Mouse (Mus musculus): ENCODE data around the gene Wnt7a. TPM values are rescaled to one million over a fixed set of nuclear protein-coding genes. Genes with fewer than 3 reads are reported as not detected.

The Wnt7a gene
- total RNA-seq, 1 experiment from 2014 or later: not detected

DNA sequence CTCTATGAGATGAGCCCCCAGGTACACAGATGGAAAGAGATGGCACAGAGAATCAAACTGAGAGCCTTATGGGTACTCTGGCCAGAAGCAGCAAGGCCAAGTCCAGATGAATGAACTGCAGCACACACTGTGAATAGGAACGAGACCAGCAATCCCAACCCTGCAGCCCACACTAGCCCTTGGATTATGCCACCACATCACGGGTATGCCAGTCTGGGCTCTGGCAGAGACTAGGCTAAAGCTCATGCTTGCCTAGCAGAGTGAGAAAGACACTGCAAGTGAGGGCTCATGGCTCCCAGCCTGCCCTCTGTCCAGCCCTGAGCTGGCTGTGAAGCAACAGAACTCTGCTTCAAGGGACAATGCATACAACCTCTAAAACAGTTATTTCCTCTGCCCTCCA lies 26.7 kb downstream of the Wnt7a start:
- DNase-seq: no peak

DNA sequence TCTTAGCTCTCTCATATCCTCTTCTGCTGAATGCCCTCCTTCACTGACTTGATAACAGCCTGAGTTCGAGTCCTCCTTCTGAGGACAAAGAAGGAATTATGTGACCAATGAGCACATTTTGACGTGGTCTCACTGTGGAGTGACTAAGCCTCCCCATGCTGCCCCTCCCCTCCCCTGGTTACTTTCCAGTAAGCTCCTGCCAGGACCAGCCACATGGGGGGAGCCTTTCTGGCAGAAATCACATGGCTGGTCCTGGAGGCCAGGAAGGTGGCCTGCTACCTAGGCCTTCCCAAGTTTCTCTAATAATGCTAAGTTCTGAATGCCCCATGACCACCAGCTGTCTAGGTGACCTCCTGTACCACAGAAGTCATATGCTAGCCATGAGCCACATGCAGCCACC lies 27.3 kb downstream of the Wnt7a start:
- no peak for DNase-seq

DNA sequence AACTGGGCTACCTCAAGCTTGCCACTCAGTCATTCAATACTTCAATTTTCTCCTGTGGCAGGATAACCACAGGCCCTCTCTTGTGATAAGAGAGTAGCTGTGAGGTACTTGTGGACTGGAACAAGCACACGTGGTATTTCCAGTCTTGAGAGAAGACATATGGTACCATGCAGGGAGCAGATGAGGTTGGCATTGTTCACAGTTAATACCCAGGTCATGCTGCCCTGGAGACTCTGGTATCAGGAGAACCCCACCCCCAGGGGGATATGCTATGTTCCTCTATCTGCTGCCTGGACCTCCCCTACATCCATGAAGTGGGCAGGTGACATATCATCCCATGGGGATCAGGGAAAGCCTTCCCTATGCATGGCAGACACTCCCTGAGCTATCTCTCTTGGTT lies 27.9 kb downstream of the Wnt7a start:
- DNase-seq: no peak

DNA sequence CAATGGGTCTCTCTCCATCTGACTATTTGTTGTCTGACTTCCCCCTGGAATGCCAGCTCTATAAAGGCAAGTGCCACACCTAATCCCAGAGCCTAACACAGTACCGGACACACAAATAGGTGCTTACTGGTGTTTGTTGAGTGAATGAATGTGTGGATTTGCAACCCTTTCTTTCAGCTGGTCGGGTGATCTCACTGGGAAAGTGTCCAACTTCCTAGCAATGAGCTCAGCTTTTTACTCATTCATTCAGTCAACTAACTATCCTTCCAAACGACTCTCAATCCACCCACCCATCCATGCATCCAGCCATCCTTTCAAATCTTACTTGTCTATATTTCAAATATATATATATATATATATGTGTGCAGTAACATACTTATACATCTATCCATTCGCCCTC lies 31.3 kb downstream of the Wnt7a start:
- no peak for DNase-seq

DNA sequence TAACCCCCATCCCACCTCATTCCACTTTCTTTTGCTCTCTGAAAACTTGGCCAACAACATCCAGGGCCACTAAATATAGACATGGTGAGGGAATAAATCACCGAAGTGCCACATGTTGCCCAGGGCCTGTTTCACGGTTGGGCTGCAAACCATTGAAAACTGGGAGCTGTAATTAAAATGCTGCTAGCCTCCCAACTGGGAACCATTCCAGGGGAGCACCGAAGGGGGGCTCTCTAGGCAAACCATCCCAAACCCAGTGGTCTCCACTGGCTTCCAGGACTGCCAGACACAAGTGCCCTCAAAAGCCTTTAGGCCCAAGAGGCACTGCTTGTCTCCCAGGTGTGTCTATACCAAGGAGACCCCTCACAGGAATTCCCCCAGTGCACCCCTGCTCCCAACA lies 31.9 kb downstream of the Wnt7a start:
- DNase-seq: no peak

DNA sequence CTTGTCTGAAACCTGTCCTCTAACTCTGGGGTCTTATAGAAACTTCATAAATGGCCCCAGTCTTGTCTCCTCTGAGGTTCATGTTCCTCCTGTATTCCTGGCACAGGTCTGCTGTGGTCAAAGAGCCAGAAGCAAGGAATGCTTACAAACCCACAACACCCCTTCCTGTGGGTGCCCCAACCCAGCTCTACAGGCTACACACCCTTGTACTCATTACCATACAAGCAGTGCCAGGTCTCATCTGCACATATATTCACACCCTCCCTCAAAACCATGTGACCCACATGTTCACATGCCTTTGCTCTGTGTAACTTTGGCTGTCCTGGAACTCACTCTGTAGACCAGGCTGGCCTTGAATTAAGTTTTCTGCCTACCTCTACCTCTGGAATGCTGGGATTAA lies 38.2 kb downstream of the Wnt7a start:
- no peak for DNase-seq

DNA sequence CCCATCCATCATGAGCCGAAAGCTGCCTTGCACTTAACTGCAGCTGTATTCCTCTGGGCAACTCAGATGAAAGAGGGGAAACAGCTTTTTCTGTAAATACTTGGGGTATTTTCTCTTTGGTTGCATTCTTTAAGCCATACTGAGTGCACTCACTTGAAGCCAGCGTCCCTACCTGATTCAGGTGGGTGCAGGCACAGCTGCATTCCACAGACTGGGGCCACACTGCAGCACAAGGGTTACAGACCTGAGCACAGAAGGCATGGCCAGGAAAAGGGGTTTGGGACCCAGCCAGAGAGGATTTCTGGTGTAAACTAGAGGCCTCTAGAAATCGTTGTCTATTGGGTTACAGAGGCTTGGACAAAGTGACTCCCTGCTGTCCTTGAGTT lies 38.6 kb downstream of the Wnt7a start:
- DNase-seq: no peak

DNA sequence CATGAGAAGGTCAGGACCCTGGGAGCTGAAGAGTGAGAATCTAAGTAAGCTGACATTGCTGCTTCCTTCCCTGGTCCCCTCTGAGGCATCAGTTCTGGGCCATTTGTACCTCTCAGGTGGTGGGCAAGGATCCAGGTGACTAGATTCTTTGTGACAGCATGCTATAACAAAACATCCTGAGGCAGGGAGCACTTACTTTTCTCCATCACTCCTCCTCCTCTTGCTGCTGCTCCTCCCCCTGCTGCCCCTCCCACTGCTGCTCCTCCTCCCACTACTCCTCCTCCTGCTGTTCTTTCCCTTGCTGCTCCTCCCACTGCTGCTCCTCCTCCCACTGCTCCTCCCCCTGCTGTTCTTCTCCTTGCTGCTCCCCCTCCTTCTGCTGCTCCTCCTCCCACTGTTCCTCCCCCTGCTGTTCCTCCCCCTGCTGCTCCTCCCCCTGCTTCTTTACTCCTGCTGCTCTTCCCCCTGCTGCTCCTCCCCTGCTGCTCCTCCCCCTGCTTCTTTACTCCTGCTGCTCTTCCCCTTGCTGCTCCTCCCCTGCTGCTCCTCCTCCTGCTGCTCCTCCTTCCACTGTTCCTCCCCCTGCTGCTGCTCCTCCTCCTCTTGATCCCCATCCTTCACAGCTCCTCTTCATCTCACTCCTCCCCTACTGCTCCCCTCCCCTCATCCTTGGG lies 39.1 kb downstream of the Wnt7a start:
- DNase-seq: no peak

DNA sequence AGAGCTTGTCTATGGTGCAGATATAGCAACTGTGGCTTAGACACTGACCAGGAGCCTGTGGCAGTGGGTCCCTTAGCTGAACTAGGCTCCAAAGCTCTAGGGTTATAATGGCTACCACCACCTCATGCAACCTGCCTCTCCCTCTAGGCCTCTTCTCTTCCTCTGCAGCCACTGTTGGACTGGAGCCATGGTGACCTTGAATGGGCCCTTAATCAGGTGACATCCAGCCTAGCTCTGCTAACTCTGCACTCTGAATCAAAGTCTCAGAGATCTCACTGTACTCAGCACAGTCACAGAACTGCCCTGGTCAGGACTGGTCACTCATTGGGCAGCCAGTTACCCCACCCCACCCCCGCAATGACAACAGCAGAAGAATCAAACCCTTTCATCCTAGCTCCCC lies 44.4 kb downstream of the Wnt7a start:
- DNase-seq: peak; percentile 70

DNA sequence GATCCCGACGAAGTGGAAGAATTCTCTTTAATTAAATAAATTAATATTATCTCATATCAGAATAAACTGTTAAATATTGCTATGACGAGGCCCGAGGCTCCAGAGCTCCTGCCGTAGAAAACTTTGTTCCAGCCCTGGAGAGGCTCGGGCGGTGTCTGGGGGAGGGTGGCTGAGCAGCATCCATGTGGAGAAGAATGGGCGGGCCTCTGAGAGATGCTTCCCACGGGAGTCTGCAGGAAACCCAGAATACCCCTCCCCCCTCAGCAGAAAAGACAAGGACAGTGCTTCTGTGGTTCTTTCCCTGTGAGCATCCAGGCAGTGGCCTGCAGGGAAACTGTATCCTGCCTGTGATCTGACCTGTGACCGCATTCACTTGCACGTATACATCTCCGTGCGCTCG lies 45.7 kb downstream of the Wnt7a start:
- no peak for DNase-seq

DNA sequence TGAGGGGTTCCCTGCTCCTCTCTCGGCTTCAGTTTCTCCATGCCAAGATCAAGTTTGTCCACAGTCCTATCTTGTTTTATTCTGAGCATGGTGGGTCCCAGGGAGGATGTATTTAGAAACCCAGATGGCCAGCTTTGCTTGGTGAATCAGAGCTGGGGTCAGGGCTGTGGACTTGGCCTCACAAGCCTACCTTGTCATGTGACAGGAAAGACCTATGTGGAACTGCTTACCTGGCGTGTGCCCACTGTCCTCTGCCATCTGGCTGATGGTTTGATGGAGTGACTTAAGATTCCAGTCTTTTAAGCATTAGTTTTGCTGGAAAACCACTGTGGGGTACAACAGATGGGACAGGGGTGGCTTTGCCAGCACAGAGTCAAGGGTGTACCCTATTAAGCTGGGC lies 48.4 kb downstream of the Wnt7a start:
- DNase-seq: no peak

DNA sequence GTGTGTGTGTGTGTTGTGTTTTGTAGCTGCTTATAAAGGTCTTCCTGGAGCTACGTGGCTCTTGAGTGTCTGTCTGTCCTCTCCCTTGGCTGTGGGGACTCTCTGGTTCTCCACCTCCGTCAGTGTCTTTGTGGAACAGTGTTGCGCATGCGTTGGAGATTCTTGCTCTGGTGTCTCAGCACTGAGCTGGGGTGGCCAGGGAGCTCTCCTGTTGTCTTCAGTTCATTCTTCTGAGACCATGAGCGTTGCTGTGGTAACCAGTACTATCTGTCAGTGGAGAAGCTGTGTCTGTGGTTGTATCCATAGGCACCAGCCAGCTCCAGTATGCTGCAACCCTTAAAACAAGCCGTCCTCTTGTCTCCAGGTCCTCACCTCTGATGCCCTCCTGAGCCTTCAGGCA lies 50.2 kb downstream of the Wnt7a start:
- no peak for DNase-seq

DNA sequence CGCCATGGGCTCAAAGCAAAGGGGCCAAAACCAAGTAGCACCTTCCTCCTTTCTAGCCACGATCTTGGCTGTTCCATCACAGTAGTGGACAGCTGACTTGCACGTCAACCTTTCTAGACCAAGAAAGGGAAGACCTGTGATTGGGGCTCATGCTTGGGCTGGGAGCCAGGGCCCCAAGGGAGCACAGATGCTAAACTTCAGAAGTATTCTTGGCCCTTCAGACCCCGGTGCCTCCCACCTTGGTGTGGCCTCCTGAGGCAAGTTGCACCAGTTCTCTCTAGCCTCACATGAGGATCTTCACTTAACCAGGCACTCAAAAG lies 50.8 kb downstream of the Wnt7a start:
- no peak for DNase-seq

DNA sequence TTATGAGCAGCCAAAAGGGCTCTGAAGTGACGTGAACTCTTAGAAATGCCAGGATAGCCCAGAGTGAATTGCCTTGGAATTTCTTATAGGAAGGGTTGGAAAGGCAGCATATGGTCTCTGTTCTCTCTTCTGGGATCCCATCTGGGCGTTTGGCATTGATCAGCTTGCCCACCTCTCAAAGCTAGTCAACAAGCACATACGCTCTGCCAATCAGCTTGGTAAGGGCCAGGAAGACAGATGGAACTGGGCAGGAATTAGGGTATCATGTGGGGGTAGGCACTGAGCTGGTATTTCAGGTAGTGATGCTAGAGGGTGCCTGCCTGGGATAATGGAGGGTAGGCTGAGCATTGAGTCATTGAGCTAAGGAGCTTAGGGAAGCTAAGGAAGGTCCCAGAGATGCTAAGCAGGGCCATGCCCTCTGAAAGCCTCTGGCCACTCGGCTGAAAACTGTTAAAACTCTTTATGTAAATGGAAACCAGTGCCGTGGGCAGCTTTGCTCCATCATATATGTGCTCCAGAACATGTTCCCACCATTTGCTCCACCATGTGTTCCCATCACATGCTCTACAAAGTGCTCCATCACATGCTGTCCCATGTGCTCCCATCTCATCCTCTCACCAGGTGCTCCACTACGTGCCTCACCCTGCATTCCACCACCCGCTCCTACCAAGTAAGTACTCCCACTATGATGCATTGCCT lies 51.3 kb downstream of the Wnt7a start:
- no peak for DNase-seq

DNA sequence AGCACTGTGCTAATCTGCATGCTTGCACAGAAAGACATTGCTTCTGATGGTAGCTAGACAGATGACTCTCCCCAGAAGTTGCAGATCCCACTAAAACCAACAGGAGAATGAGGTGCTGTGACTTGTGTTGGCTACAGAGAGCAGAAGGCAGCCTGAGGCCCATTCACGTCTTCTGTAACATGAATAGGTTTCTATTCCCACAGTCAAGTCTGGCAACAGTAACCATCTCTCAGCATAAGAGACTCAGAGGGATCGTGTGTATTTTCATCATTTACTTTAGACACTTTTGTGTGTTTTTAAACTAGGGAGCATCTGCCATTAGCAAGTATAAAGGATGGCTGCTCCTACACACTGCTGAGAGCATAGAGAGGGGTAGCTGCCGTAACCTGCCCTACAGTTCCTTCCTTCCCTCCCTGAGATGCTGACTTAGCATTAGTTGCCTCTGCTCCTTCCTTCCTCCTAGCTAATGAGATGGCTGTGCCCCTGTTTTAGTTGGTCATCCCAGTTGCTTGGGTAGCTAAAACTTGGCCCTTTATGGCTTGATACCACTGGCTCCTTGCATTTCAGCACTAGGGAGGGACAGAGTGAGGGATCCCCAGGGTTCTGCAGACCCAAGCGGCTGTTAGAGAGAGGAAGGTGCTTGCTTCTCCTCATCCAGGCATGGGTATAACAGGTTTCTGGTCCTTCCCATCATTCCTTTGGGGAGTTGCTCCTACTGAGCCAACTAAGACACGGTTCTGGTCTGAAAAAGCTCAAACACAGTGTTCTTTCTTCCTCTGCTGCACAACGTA lies 52.1 kb downstream of the Wnt7a start:
- no peak for DNase-seq

DNA sequence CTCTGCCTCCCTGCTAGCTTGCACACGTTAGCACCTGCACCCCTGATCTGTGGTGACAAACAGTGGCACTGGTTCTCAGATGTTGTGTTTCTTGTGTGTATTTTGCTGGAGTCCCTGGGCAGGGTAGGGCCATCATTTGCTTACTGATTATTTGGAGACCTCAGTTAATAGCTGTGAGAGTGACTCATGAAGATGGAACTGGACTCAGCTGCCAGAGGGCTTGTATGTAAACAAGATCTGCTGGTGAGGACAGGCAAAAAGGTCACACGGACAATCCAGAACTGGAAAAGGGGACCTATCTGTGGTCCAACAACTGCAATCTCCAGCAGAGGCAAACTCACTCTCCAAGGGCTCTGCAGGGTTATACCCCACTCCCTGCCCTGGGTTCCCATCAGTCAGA lies 52.8 kb downstream of the Wnt7a start:
- DNase-seq: no peak

DNA sequence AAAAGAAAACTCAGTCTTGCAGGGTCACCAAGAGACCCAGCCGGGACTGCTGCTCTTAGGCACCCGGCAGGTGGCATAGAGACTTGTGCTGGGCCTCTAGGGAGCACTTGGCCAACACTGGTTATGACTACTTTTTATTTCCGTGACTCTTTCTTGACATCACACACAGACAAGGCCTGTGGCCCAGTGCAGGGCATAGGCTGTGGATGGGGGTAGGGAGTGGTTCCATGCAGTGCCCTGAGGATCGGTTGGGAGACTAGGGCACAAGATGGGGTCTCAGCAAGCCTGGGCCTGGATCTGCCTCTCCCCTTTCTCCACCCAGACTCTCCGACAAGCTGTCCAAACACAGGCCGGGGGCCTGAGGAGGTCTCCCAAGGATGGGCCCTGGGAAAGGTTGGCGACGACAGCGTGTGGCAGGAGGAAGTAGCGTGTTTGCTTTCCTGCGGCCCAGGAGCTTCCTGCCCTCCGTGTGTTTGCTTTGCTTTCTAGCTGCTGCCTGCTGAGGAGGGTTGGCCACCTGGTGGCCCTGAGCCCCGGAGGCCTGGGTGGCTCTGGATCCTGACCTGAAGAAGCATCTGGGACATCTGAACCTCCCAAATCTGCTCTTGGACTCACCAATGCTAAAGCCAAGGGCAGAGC lies 53.8 kb downstream of the Wnt7a start:
- DNase-seq: no peak

DNA sequence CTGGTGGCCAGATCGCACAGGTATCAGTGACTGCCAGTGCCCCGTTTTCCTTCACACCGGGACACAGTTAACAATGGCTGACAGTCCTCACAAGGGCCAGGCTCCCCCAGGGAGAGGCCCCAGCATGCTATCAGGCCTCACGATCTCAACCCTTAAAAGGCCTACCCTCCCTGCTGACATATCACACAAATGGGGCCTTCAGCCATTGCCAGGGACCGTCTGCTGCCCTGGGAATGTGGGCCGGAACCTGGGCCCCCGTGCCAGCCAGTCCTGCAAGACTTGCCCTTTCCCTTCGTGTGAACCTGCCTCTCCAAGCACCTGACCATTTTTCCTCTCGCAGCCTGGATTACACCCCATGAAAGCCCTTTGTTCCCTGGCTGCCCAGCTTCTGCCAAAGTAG lies 61.5 kb downstream of the Wnt7a start:
- DNase-seq: no peak

DNA sequence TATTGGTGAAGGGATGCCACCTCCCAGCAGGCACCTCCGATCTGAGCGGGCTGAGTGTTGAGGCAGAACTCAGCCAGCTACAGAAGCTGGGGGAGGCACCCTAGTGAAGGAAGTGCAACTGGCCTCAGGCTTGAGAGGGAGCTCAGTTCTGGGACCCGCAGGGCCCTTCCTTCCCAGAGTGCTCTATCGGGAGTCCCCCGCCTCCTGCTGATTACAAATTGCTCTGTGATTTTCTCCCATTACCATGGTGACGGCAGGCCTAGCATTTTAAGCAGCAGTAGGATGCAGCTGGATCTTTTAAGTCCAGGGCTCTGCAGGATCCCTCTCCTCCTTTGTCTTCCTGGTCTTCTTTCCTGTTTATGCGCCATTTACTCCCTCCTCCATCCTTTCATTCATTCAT lies 63.4 kb downstream of the Wnt7a start:
- no peak for DNase-seq

DNA sequence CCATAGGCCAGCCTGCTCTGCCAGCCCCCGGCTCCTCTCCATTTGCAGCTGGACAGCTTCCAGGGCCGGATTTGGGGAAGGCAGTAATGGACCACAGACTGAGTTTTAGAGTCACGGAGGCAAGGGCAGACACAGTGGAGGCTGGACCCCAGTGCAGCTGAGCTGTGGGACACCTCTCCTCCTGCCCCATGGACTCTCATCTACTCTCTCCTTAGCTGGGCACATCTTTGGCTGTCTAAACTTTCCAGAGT lies 64.3 kb downstream of the Wnt7a start:
- no peak for DNase-seq

DNA sequence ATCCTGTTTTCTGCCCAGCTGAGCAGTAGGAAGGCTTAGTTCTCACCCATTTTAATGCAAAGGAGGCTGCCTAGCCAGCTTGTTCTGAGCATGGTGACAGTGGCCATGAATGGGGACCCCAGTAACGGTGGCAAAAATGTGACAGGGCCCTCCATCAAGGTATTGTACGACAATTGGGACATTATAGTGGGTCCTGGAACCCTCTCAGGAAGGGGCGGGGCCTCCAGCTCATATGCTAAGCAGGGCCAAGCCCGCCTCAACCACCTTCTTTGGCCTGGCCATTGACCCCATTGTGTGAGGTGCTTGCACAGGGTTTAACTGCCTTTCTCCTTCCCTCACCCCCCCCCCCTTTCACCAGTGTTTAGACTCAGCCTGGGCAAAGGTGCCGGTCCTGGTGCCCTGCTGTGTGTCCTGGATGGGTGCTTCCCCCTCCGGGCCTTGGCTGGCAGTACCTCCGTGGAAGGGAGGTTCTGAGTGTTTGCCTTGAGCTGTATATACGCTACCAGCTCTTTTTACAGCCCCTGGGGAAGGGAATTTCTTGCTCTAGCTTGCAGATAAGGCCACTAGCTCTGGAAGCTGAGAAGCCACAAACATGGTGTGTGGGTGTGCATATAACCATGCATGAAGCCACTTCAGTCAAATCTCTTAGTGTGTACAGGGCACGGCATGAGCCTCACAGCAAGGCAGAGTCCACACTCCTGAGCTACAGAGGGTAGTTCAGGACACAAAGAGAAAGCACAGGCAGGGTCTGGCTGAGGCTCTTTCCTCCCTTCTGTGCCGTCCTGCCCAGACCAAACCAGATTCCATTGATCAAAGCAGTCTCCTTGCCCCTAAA lies 64.9 kb downstream of the Wnt7a start:
- DNase-seq: no peak

DNA sequence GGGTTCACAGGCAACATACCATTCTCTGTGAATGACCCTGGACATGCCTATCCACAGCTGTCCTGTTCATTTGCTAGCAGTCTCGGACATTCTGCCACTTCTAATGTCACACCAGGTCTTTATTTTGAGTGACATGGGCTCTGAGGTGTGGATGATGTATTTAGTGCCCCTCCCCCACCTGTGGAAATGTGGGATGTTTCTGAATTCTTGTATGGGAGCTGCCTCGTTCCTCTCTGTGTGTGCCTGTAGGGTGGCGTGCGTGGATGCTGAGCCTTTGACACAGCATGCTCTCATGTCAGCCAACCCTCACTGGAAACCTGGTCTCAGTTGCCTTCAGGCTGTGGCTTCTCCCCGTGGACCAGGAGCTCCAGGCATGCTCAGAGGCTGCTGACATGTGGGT lies 66.1 kb downstream of the Wnt7a start:
- no peak for DNase-seq

Measured in adrenal gland, postnatal 14 days (tissue).